9 mouse cellular contexts compared by ENCODE assay signal in genomic region chr19:56822448-56822836, GRCm38 (mm10). TPM values are rescaled to one million over a fixed set of nuclear protein-coding genes. Genes with fewer than 3 reads are reported as not detected.
DNase-seq lines count a peak whose midpoint lies in the region; ATAC-seq and TF ChIP-seq lines count a peak whose summit lies in the region.
"Had no signal": no experiment of that assay in that cellular context is flagged by ENCODE, and none has a peak within 500 bp of the region (broad histone marks: within the 10 kb centered on the region; RNA-seq: fewer than 3 reads in every experiment).

No protein-coding gene starts in this region.

- TF ChIP-seq CTCF in layer of hippocampus, adult 2 months (conservative IDR thresholded peaks at IDR 0.05), result no peak
- no peak for TF ChIP-seq CTCF in intestine, postnatal 0 days (IDR thresholded peaks at IDR 0.05; ENCODE audit: low read depth)

- DNase-seq in layer of hippocampus, adult 2 months (ENCODE audit: low spot score in 2 of 2), result no peak
- DNase-seq in layer of hippocampus, postnatal 36 days, result no peak
- DNase-seq in cerebellum, postnatal 4 days (ENCODE audit: low spot score in 2 of 2), result no peak
- no peak for DNase-seq in gastrocnemius, postnatal 4 days (ENCODE audit: low spot score in 2 of 2)
- no peak for DNase-seq in kidney, postnatal 4 days

- peaks cover 3% of the 10 kb centered on the region; the same call in 1 of the 2 replicates for H3K27me3 ChIP-seq in embryonic facial prominence, embryonic 12.5 days
- no peaks in the 10 kb centered on the region for H3K27me3 ChIP-seq in intestine, postnatal 0 days (replicated peaks; ENCODE audit: control insufficient read depth, insufficient read depth, low read length)
- H3K27me3 ChIP-seq in neural tube, embryonic 13.5 days, result peaks cover 6% of the 10 kb centered on the region

- peak overlapping the region; percentile 64 for H3K4me2 ChIP-seq in embryonic facial prominence, embryonic 12.5 days (replicated peaks)
- peak overlapping the region; percentile 74 for H3K4me2 ChIP-seq in intestine, postnatal 0 days (replicated peaks; ENCODE audit: low read depth)
- peak overlapping the region; percentile 85 for H3K4me2 ChIP-seq in neural tube, embryonic 13.5 days

- H3K27ac ChIP-seq in layer of hippocampus, adult 2 months, result peak overlapping the region; percentile 94; the same call in 1 of the 2 replicates
- H3K27ac ChIP-seq in embryonic facial prominence, embryonic 12.5 days, result no peak overlapping the region
- H3K27ac ChIP-seq in intestine, postnatal 0 days (ENCODE audit: low read depth, low read length), result peak overlapping the region; percentile 88
- H3K27ac ChIP-seq in neural tube, embryonic 13.5 days (replicated peaks), result peak overlapping the region; percentile 95; the same call in 1 of the 2 replicates

- peak overlapping the region; percentile 99 for H3K4me3 ChIP-seq in layer of hippocampus, adult 2 months
- H3K4me3 ChIP-seq in embryonic facial prominence, embryonic 12.5 days, result peak overlapping the region; percentile 98
- peak overlapping the region; percentile 95 for H3K4me3 ChIP-seq in intestine, postnatal 0 days (ENCODE audit: low read depth, low read length)
- peak overlapping the region; percentile 96 for H3K4me3 ChIP-seq in neural tube, embryonic 13.5 days

- no peak for ATAC-seq in embryonic facial prominence, embryonic 12.5 days (ENCODE audit: insufficient number of reproducible peaks, insufficient read depth, low FRiP score, low TSS enrichment)
- ATAC-seq in intestine, postnatal 0 days, result no peak; the same call in 1 of the 2 replicates
- ATAC-seq in neural tube, embryonic 13.5 days (ENCODE audit: low read depth), result peak; percentile 44

- WGBS in embryonic facial prominence, embryonic 12.5 days, result 22% methylated on average over 10 of the region's 10 CpGs
- WGBS in intestine, postnatal 0 days, result 8% methylated on average over 10 of the region's 10 CpGs
- WGBS in neural tube, embryonic 13.5 days, result 21% methylated on average over 10 of the region's 10 CpGs

- H3K9ac ChIP-seq in embryonic facial prominence, embryonic 12.5 days, result peak overlapping the region; percentile 41
- H3K9ac ChIP-seq in intestine, postnatal 0 days (ENCODE audit: low read depth, low read length), result 0 out of 2 replicates have a peak overlapping the region, but pooled peaks have one; percentile 93
- H3K9ac ChIP-seq in neural tube, embryonic 13.5 days, result peak overlapping the region; percentile 61

- no peaks in the 10 kb centered on the region for H3K9me3 ChIP-seq in embryonic facial prominence, embryonic 12.5 days
- no peaks in the 10 kb centered on the region for H3K9me3 ChIP-seq in intestine, postnatal 0 days (ENCODE audit: control insufficient read depth)
- H3K9me3 ChIP-seq in neural tube, embryonic 13.5 days, result no peaks in the 10 kb centered on the region

- peaks cover 29% of the 10 kb centered on the region for H3K4me1 ChIP-seq in embryonic facial prominence, embryonic 12.5 days
- 0 out of 2 replicates have a peak, but pooled peaks cover 6% of the 10 kb centered on the region for H3K4me1 ChIP-seq in intestine, postnatal 0 days (replicated peaks; ENCODE audit: control insufficient read depth, insufficient read depth, low read length)
- peaks cover 39% of the 10 kb centered on the region for H3K4me1 ChIP-seq in neural tube, embryonic 13.5 days (replicated peaks)

- no peaks in the 10 kb centered on the region for H3K36me3 ChIP-seq in embryonic facial prominence, embryonic 12.5 days
- H3K36me3 ChIP-seq in intestine, postnatal 0 days (ENCODE audit: control insufficient read depth, insufficient read depth), result no peaks in the 10 kb centered on the region
- no peaks in the 10 kb centered on the region for H3K36me3 ChIP-seq in neural tube, embryonic 13.5 days

RNA-seq across cellular contexts. Expression of gene Ccdc186, which starts 0.5 kb away (rescaled TPM):
- 10 to 100 TPM; 49.5 to 51.5 TPM for total RNA-seq in layer of hippocampus, adult 2 months (2021)
- total RNA-seq in layer of hippocampus, postnatal 36 days (2021), result 10 to 100 TPM; 54.2 to 57.7 TPM
- polyA plus RNA-seq in embryonic facial prominence, embryonic 12.5 days (2016; fragmentation: Nextera tagmentation; extraction: Ambion mirVana), result 23.9 TPM in 2 replicates
- polyA plus RNA-seq in intestine, postnatal 0 days (2015; fragmentation: Nextera tagmentation; extraction: Ambion mirVana), result 11.3 and 11.8 TPM in 2 replicates
- 22.0 and 23.8 TPM in 2 replicates for polyA plus RNA-seq in neural tube, embryonic 13.5 days (2015; fragmentation: Nextera tagmentation; extraction: Ambion mirVana)
- 10 to 100 TPM; 29.2 to 36.1 TPM for total RNA-seq in gastrocnemius, postnatal 4 days (2021)

RNA-seq across cellular contexts. Expression of gene Tdrd1, which starts 3.6 kb away (rescaled TPM):
- total RNA-seq in layer of hippocampus, adult 2 months (2021), result under 1 TPM; 0.56 to 0.59 TPM
- total RNA-seq in layer of hippocampus, postnatal 36 days (2021), result under 1 TPM; 0.20 to 0.51 TPM
- 1.6 and 2.0 TPM in 2 replicates for polyA plus RNA-seq in embryonic facial prominence, embryonic 12.5 days (2016; fragmentation: Nextera tagmentation; extraction: Ambion mirVana)
- polyA plus RNA-seq in intestine, postnatal 0 days (2015; fragmentation: Nextera tagmentation; extraction: Ambion mirVana), result 0.12 and 0.13 TPM in 2 replicates
- 0.50 and 0.52 TPM in 2 replicates for polyA plus RNA-seq in neural tube, embryonic 13.5 days (2015; fragmentation: Nextera tagmentation; extraction: Ambion mirVana)
- total RNA-seq in gastrocnemius, postnatal 4 days (2021), result under 1 TPM; 0.23 to 0.29 TPM
- total RNA-seq: adrenal gland, adult 2 months had no signal
- polyA plus RNA-seq: adrenal gland, adult 2 months had no signal

RNA-seq across cellular contexts. Expression of gene Vwa2, which starts 51.6 kb away (rescaled TPM):
- not detected for total RNA-seq in layer of hippocampus, adult 2 months (2021)
- total RNA-seq in layer of hippocampus, postnatal 36 days (2021), result not detected
- polyA plus RNA-seq in embryonic facial prominence, embryonic 12.5 days (2016; fragmentation: Nextera tagmentation; extraction: Ambion mirVana), result 6.1 and 6.7 TPM in 2 replicates
- 0.04 and 0.07 TPM in 2 replicates for polyA plus RNA-seq in intestine, postnatal 0 days (2015; fragmentation: Nextera tagmentation; extraction: Ambion mirVana)
- polyA plus RNA-seq in neural tube, embryonic 13.5 days (2015; fragmentation: Nextera tagmentation; extraction: Ambion mirVana), result 1.0 and 1.2 TPM in 2 replicates
- total RNA-seq in gastrocnemius, postnatal 4 days (2021), result under 1 TPM in 1 of 2 experiments, not detected in 1; 0.05 TPM
- total RNA-seq: adrenal gland, adult 2 months had no signal
- polyA plus RNA-seq: adrenal gland, adult 2 months had no signal

Comparison
In these comparisons a context has a peak if more than half of its experiments do, and no peak if none do; other contexts are left out.
1. H3K9ac ChIP-seq: peak in every context shown above with its lines; median percentile 93 in intestine, postnatal 0 days; 61 in neural tube, embryonic 13.5 days; 41 in embryonic facial prominence, embryonic 12.5 days.